Mouse (Mus musculus): Measurements from ENCODE around the gene Slfn2. TPM values are rescaled to one million over a fixed set of nuclear protein-coding genes. Genes with fewer than 3 reads are reported as not detected.
A peak's percentile ranks its signal among the peaks of the same experiment; 100 is the strongest.

Gene Slfn2
- polyA plus RNA-seq, 1 experiment from 2014 or later: 4.7 TPM

GRCm38 (mm10) chr11:83045642-83046041 lies 19.3 kb upstream of the Slfn2 start:
- Histone ChIP-seq H3K9ac (replicated peaks; ENCODE audit: low read length) (no peak overlapping the region), H3K4me2 (replicated peaks; ENCODE audit: low read depth, low read length) (no peak overlapping the region), H3K4me1 (ENCODE audit: insufficient read depth, low read length) (no peaks in the 10 kb centered on the region), H3K9me3 (ENCODE audit: low read length) (no peaks in the 10 kb centered on the region), H3K27me3 (ENCODE audit: insufficient read depth, low read length) (no peaks in the 10 kb centered on the region), H3K27ac (ENCODE audit: low read length) (no peak overlapping the region), H3K4me3 (ENCODE audit: low read length) (no peak overlapping the region), H3K36me3 (ENCODE audit: insufficient read depth, low read length) (no peaks in the 10 kb centered on the region)
- ATAC-seq (ENCODE audit: low FRiP score, low TSS enrichment): no peak
- WGBS: 72% methylated on average over 3 of the region's 3 CpGs

- Histone ChIP-seq H3K9ac (replicated peaks; ENCODE audit: low read length) (no peak overlapping the region), H3K36me3 (ENCODE audit: insufficient read depth, low read length) (no peaks in the 10 kb centered on the region), H3K4me3 (ENCODE audit: low read length) (no peak overlapping the region), H3K9me3 (ENCODE audit: low read length) (no peaks in the 10 kb centered on the region), H3K27me3 (ENCODE audit: insufficient read depth, low read length) (no peaks in the 10 kb centered on the region), H3K4me2 (replicated peaks; ENCODE audit: low read depth, low read length) (no peak overlapping the region), H3K27ac (ENCODE audit: low read length) (no peak overlapping the region), H3K4me1 (ENCODE audit: insufficient read depth, low read length) (no peaks in the 10 kb centered on the region)
- no peak for ATAC-seq (ENCODE audit: low FRiP score, low TSS enrichment)
- 2% methylated on average over 5 of the region's 5 CpGs for WGBS
Measured at GRCm38 (mm10) chr11:83057863-83058262, 7.0 kb upstream of the Slfn2 start.

- WGBS: 55% methylated on average over 5 of the region's 5 CpGs
- no peak overlapping the region for H3K27ac ChIP-seq (ENCODE audit: low read length)
- no peak overlapping the region for H3K9ac ChIP-seq (replicated peaks; ENCODE audit: low read length)
- H3K9me3 ChIP-seq (ENCODE audit: low read length): no peaks in the 10 kb centered on the region
- H3K4me2 ChIP-seq (replicated peaks; ENCODE audit: low read depth, low read length): no peak overlapping the region
- H3K4me1 ChIP-seq (ENCODE audit: insufficient read depth, low read length): no peaks in the 10 kb centered on the region
- no peaks in the 10 kb centered on the region for H3K27me3 ChIP-seq (ENCODE audit: insufficient read depth, low read length)
- ATAC-seq (ENCODE audit: low FRiP score, low TSS enrichment): no peak
- H3K4me3 ChIP-seq (ENCODE audit: low read length): no peak overlapping the region
- no peaks in the 10 kb centered on the region for H3K36me3 ChIP-seq (ENCODE audit: insufficient read depth, low read length)
Measured at GRCm38 (mm10) chr11:83060412-83061020, 4.4 kb upstream of the Slfn2 start.

- ATAC-seq (ENCODE audit: low FRiP score, low TSS enrichment): no peak
- no peak overlapping the region for H3K4me2 ChIP-seq (replicated peaks; ENCODE audit: low read depth, low read length)
- no peak overlapping the region for H3K4me3 ChIP-seq (ENCODE audit: low read length)
- H3K36me3 ChIP-seq (ENCODE audit: insufficient read depth, low read length): no peaks in the 10 kb centered on the region
- no peak overlapping the region for H3K27ac ChIP-seq (ENCODE audit: low read length)
- H3K27me3 ChIP-seq (ENCODE audit: insufficient read depth, low read length): no peaks in the 10 kb centered on the region
- H3K9me3 ChIP-seq (ENCODE audit: low read length): no peaks in the 10 kb centered on the region
- H3K4me1 ChIP-seq (ENCODE audit: insufficient read depth, low read length): no peaks in the 10 kb centered on the region
- 75% methylated on average over 7 of the region's 7 CpGs for WGBS
- no peak overlapping the region for H3K9ac ChIP-seq (replicated peaks; ENCODE audit: low read length)
Measured at GRCm38 (mm10) chr11:83061806-83062205, 3.1 kb upstream of the Slfn2 start.

- Histone ChIP-seq H3K4me2 (replicated peaks; ENCODE audit: low read depth, low read length) (no peak overlapping the region), H3K4me1 (ENCODE audit: insufficient read depth, low read length) (no peaks in the 10 kb centered on the region), H3K27me3 (ENCODE audit: insufficient read depth, low read length) (no peaks in the 10 kb centered on the region), H3K9me3 (ENCODE audit: low read length) (no peaks in the 10 kb centered on the region), H3K9ac (replicated peaks; ENCODE audit: low read length) (no peak overlapping the region), H3K4me3 (ENCODE audit: low read length) (no peak overlapping the region), H3K36me3 (ENCODE audit: insufficient read depth, low read length) (no peaks in the 10 kb centered on the region), H3K27ac (ENCODE audit: low read length) (no peak overlapping the region)
- 77% methylated on average over 4 of the region's 4 CpGs for WGBS
- ATAC-seq (ENCODE audit: low FRiP score, low TSS enrichment): no peak
Measured at GRCm38 (mm10) chr11:83063126-83063525, 1.8 kb upstream of the Slfn2 start.

GRCm38 (mm10) chr11:83063941-83064349 lies 967 bp upstream of the Slfn2 start:
- WGBS: 53% methylated on average over 3 of the region's 3 CpGs
- Histone ChIP-seq H3K27ac (ENCODE audit: low read length) (no peak overlapping the region), H3K9ac (replicated peaks; ENCODE audit: low read length) (no peak overlapping the region), H3K36me3 (ENCODE audit: insufficient read depth, low read length) (no peaks in the 10 kb centered on the region), H3K4me1 (ENCODE audit: insufficient read depth, low read length) (no peaks in the 10 kb centered on the region), H3K4me3 (ENCODE audit: low read length) (no peak overlapping the region), H3K27me3 (ENCODE audit: insufficient read depth, low read length) (no peaks in the 10 kb centered on the region), H3K9me3 (ENCODE audit: low read length) (peaks cover 3% of the 10 kb centered on the region; the same call in 1 of the 2 replicates), H3K4me2 (replicated peaks; ENCODE audit: low read depth, low read length) (no peak overlapping the region)
- ATAC-seq (ENCODE audit: low FRiP score, low TSS enrichment): no peak

GRCm38 (mm10) chr11:83065441-83066344 lies 781 bp downstream of the Slfn2 start:
- Histone ChIP-seq H3K9ac (replicated peaks; ENCODE audit: low read length) (no peak overlapping the region), H3K4me3 (ENCODE audit: low read length) (no peak overlapping the region; the same call in 1 of the 2 replicates), H3K4me2 (replicated peaks; ENCODE audit: low read depth, low read length) (no peak overlapping the region), H3K27me3 (ENCODE audit: insufficient read depth, low read length) (no peaks in the 10 kb centered on the region), H3K9me3 (ENCODE audit: low read length) (peaks cover 6% of the 10 kb centered on the region; the same call in 1 of the 2 replicates), H3K4me1 (ENCODE audit: insufficient read depth, low read length) (no peaks in the 10 kb centered on the region), H3K27ac (ENCODE audit: low read length) (no peak overlapping the region), H3K36me3 (ENCODE audit: insufficient read depth, low read length) (no peaks in the 10 kb centered on the region)
- WGBS: 28% methylated on average over 6 of the region's 6 CpGs
- no peak for ATAC-seq (ENCODE audit: low FRiP score, low TSS enrichment)

GRCm38 (mm10) chr11:83066640-83067531 lies 2.0 kb downstream of the Slfn2 start:
- Histone ChIP-seq H3K36me3 (ENCODE audit: insufficient read depth, low read length) (no peaks in the 10 kb centered on the region), H3K4me2 (replicated peaks; ENCODE audit: low read depth, low read length) (no peak overlapping the region), H3K4me3 (ENCODE audit: low read length) (no peak overlapping the region), H3K4me1 (ENCODE audit: insufficient read depth, low read length) (no peaks in the 10 kb centered on the region), H3K27ac (ENCODE audit: low read length) (no peak overlapping the region), H3K27me3 (ENCODE audit: insufficient read depth, low read length) (no peaks in the 10 kb centered on the region), H3K9me3 (ENCODE audit: low read length) (peaks cover 6% of the 10 kb centered on the region; the same call in 1 of the 2 replicates), H3K9ac (replicated peaks; ENCODE audit: low read length) (0 out of 2 replicates have a peak overlapping the region, but pooled peaks have one; percentile 16)
- 58% methylated on average over 11 of the region's 11 CpGs for WGBS
- no peak for ATAC-seq (ENCODE audit: low FRiP score, low TSS enrichment)

- ATAC-seq (ENCODE audit: low FRiP score, low TSS enrichment): no peak
- Histone ChIP-seq H3K4me3 (ENCODE audit: low read length) (no peak overlapping the region), H3K9me3 (ENCODE audit: low read length) (peaks cover 6% of the 10 kb centered on the region; the same call in 1 of the 2 replicates), H3K27me3 (ENCODE audit: insufficient read depth, low read length) (no peaks in the 10 kb centered on the region), H3K9ac (replicated peaks; ENCODE audit: low read length) (no peak overlapping the region), H3K36me3 (ENCODE audit: insufficient read depth, low read length) (no peaks in the 10 kb centered on the region), H3K4me1 (ENCODE audit: insufficient read depth, low read length) (no peaks in the 10 kb centered on the region), H3K4me2 (replicated peaks; ENCODE audit: low read depth, low read length) (no peak overlapping the region), H3K27ac (ENCODE audit: low read length) (no peak overlapping the region)
- 72% methylated on average over 4 of the region's 4 CpGs for WGBS
Measured at GRCm38 (mm10) chr11:83067982-83068694, 3.2 kb downstream of the Slfn2 start.

Data from kidney, embryonic 16.5 days (tissue).